Mouse (Mus musculus) midbrain, embryonic 15.5 days (tissue): ENCODE measurements around the gene 4930516K23Rik. TPM values are rescaled to one million over a fixed set of nuclear protein-coding genes. Genes with fewer than 3 reads are reported as not detected.

ENCODE experiments used
- ATAC-seq: fragments of 200-750 bp; cut with Nextera tagmentation; replicated peaks from 2 replicates; pipeline ENCODE4 v1.8.0; 2017; ENCODE audit warnings: moderate TSS enrichment
- H3K27ac ChIP-seq: fragments of 300-500 bp; sonication (generic); 2 replicates; pipeline ENCODE4 v1.5.1; 2015; ENCODE audit warnings: mild to moderate bottlenecking, inconsistent platforms
- H3K27me3 ChIP-seq: fragments of 300-500 bp; sonication (generic); replicated peaks from 2 replicates; pipeline ENCODE4 v1.6.1; 2015; ENCODE audit warnings: inconsistent platforms
- H3K36me3 ChIP-seq: fragments of 300-500 bp; sonication (generic); replicated peaks from 2 replicates; pipeline ENCODE4 v1.6.1; 2015; ENCODE audit warnings: inconsistent platforms
- H3K4me1 ChIP-seq: fragments of 300-500 bp; sonication (generic); 2 replicates; pipeline ENCODE4 v1.6.1; 2015; ENCODE audit warnings: inconsistent platforms
- H3K4me2 ChIP-seq: fragments of 300-500 bp; sonication (generic); 2 replicates; pipeline ENCODE4 v1.6.1; 2015; ENCODE audit warnings: inconsistent platforms, mild to moderate bottlenecking, moderate library complexity
- H3K4me3 ChIP-seq: fragments of 300-500 bp; sonication (generic); 2 replicates; pipeline ENCODE4 v1.5.1; 2015; ENCODE audit warnings: mild to moderate bottlenecking, inconsistent platforms
- H3K9ac ChIP-seq: fragments of 300-500 bp; sonication (generic); 2 replicates; pipeline ENCODE4 v1.6.1; 2015; ENCODE audit warnings: mild to moderate bottlenecking, inconsistent platforms
- H3K9me3 ChIP-seq: fragments of 300-500 bp; sonication (generic); 2 replicates; pipeline ENCODE4 v1.6.1; 2016; ENCODE audit warnings: inconsistent platforms
- polyA plus RNA-seq: library from polyadenylated mRNA; unstranded; fragments of >200 nt; fragmentation: Nextera tagmentation; extraction: Ambion mirVana; gene quantifications from 2 replicates; pipeline ENCODE4 v1.2.1, GENCODE M21; 2015

4930516K23Rik gene
- polyA plus RNA-seq, 1 experiment from 2014 or later = not detected

GRCm38 (mm10) chr7:104017203-104017602 lies 44.0 kb downstream of the 4930516K23Rik start, which contains the start of gene Olfr639:
TSS of gene Olfr639 (minus strand) at chr7:104017303.
- Histone ChIP-seq H3K9me3 (no peaks in the 10 kb centered on the region), H3K4me2 (no peak within 1 kb of the TSS), H3K27me3 (no peaks in the 10 kb centered on the region)

More at GRCm38 (mm10) chr7:104017203-104017602, 44.0 kb downstream of the 4930516K23Rik start, which contains the start of gene Olfr639:
- no peak for ATAC-seq
- Histone ChIP-seq H3K27ac (no peak within 1 kb of the TSS), H3K36me3 (no peaks in the 10 kb centered on the region), H3K9ac (no peak within 1 kb of the TSS), H3K4me1 (no peaks in the 10 kb centered on the region), H3K4me3 (no peak within 1 kb of the TSS)

Other genes starting within 250 kb of the 4930516K23Rik start
- 1,363 and 1,680 TPM in 2 replicates for gene Hbb-bt, start 247.4 kb downstream of the 4930516K23Rik start, polyA plus RNA-seq
- gene Hbb-bs, start 233.3 kb downstream of the 4930516K23Rik start, polyA plus RNA-seq = 4,007 and 5,156 TPM in 2 replicates
- not detected in 2 replicates for gene Hbb-bh2, start 220.9 kb downstream of the 4930516K23Rik start, polyA plus RNA-seq
- 1.8 and 2.5 TPM in 2 replicates for gene Hbb-bh1, start 218.3 kb downstream of the 4930516K23Rik start, polyA plus RNA-seq
- gene Hbb-y, start 208.2 kb downstream of the 4930516K23Rik start, polyA plus RNA-seq = 155 and 221 TPM in 2 replicates
- gene Olfr66, start 175.2 kb downstream of the 4930516K23Rik start, polyA plus RNA-seq = not detected in 2 replicates
- not detected in 2 replicates for gene Olfr64, start 167.0 kb downstream of the 4930516K23Rik start, polyA plus RNA-seq
- not detected in 2 replicates for gene Olfr65, start 158.0 kb downstream of the 4930516K23Rik start, polyA plus RNA-seq
- gene Olfr631, start 132.6 kb downstream of the 4930516K23Rik start, polyA plus RNA-seq = not detected in 2 replicates
- not detected in 2 replicates for gene Olfr632, start 127.1 kb downstream of the 4930516K23Rik start, polyA plus RNA-seq
- gene Olfr633, start 117.0 kb downstream of the 4930516K23Rik start, polyA plus RNA-seq = not detected in 2 replicates
- 0.01 and 0.03 TPM in 2 replicates for gene Olfr635, start 90.3 kb downstream of the 4930516K23Rik start, polyA plus RNA-seq
- gene Olfr638, start 62.7 kb downstream of the 4930516K23Rik start, polyA plus RNA-seq = not detected in 2 replicates
- gene Olfr639, start 44.1 kb downstream of the 4930516K23Rik start, polyA plus RNA-seq = 0.04 TPM in 1 of 2 replicates, not detected in the other
- not detected in 2 replicates for gene Olfr640, start 35.9 kb downstream of the 4930516K23Rik start, polyA plus RNA-seq
- gene Olfr641, start 26.0 kb downstream of the 4930516K23Rik start, polyA plus RNA-seq = not detected in 2 replicates
- not detected in 2 replicates for gene Olfr642, start 8.8 kb downstream of the 4930516K23Rik start, polyA plus RNA-seq
- not detected in 2 replicates for gene Olfr644, start 10.4 kb upstream of the 4930516K23Rik start, polyA plus RNA-seq
- gene Olfr645, start 24.0 kb upstream of the 4930516K23Rik start, polyA plus RNA-seq = not detected in 2 replicates
- gene Olfr646, start 43.4 kb upstream of the 4930516K23Rik start, polyA plus RNA-seq = not detected in 2 replicates
- not detected in 2 replicates for gene Ubqln5, start 68.4 kb upstream of the 4930516K23Rik start, polyA plus RNA-seq
- gene Olfr643, start 76.0 kb upstream of the 4930516K23Rik start, polyA plus RNA-seq = not detected in 2 replicates
- gene Ubqln3, start 81.8 kb upstream of the 4930516K23Rik start, polyA plus RNA-seq = not detected in 2 replicates
- gene Ubqlnl, start 89.1 kb upstream of the 4930516K23Rik start, polyA plus RNA-seq = not detected in 2 replicates
- gene Olfm5, start 103.4 kb upstream of the 4930516K23Rik start, polyA plus RNA-seq = not detected in 2 replicates
- 0.38 and 0.56 TPM in 2 replicates for gene Olfr648, start 121.9 kb upstream of the 4930516K23Rik start, polyA plus RNA-seq
- gene Olfr649, start 134.5 kb upstream of the 4930516K23Rik start, polyA plus RNA-seq = not detected in 2 replicates
- gene Trim6, start 157.3 kb upstream of the 4930516K23Rik start, polyA plus RNA-seq = 0.24 and 0.31 TPM in 2 replicates
- 0.94 and 1.2 TPM in 2 replicates for gene Trim34a, start 183.0 kb upstream of the 4930516K23Rik start, polyA plus RNA-seq
- 0.15 and 0.30 TPM in 2 replicates for gene Trim5, start 226.6 kb upstream of the 4930516K23Rik start, polyA plus RNA-seq